Mouse (Mus musculus): ENCODE measurements around the gene Gm20388. TPM values are rescaled to one million over a fixed set of nuclear protein-coding genes. Genes with fewer than 3 reads are reported as not detected.

Gene Gm20388
- total RNA-seq, 2 experiments from 2014 or later = 2.4 to 2.6 TPM

GRCm38 (mm10) chr8:121220103-121220899, 1309.7 kb downstream of the Gm20388 start:
- no peak for DNase-seq (ENCODE audit: extremely low spot score in 1 of 2, low spot score in 2 of 2)
- TF ChIP-seq CTCF (IDR thresholded peaks at IDR 0.05) = no peak

GRCm38 (mm10) chr8:121224709-121225108, 1314.1 kb downstream of the Gm20388 start:
- no peak overlapping the region for H3K4me3 ChIP-seq
- no peak for DNase-seq (ENCODE audit: extremely low spot score in 1 of 2, low spot score in 2 of 2)
- intact Hi-C loops (cut with DNase I) = no loop called here

More at GRCm38 (mm10) chr8:121220103-121220899, 1309.7 kb downstream of the Gm20388 start:
- intact Hi-C loops (cut with DNase I) = no loop called here
- no peak overlapping the region for H3K27ac ChIP-seq
- H3K4me3 ChIP-seq = no peak overlapping the region

GRCm38 (mm10) chr8:121227756-121228155, 1317.1 kb downstream of the Gm20388 start:
- intact Hi-C loops (cut with DNase I) = no loop called here
- Histone ChIP-seq H3K27ac (no peak overlapping the region), H3K4me3 (no peak overlapping the region)
- peak; percentile 34 to 37 for DNase-seq (ENCODE audit: extremely low spot score in 1 of 2, low spot score in 2 of 2)
- no peak for TF ChIP-seq CTCF (IDR thresholded peaks at IDR 0.05)

More at GRCm38 (mm10) chr8:121224709-121225108, 1314.1 kb downstream of the Gm20388 start:
- no peak for TF ChIP-seq CTCF (IDR thresholded peaks at IDR 0.05)
- H3K27ac ChIP-seq = no peak overlapping the region

GRCm38 (mm10) chr8:121228892-121229291, 1318.3 kb downstream of the Gm20388 start:
- intact Hi-C loops (cut with DNase I) = no loop called here
- Histone ChIP-seq H3K4me3 (no peak overlapping the region), H3K27ac (no peak overlapping the region)
- no peak for DNase-seq (ENCODE audit: extremely low spot score in 1 of 2, low spot score in 2 of 2)
- peak; percentile 45 for TF ChIP-seq CTCF (IDR thresholded peaks at IDR 0.05)

- no peak for DNase-seq (ENCODE audit: extremely low spot score in 1 of 2, low spot score in 2 of 2)
- intact Hi-C loops (cut with DNase I) = no loop called here
- no peak for TF ChIP-seq CTCF (IDR thresholded peaks at IDR 0.05)
- Histone ChIP-seq H3K4me3 (no peak overlapping the region), H3K27ac (no peak overlapping the region)
Measured at GRCm38 (mm10) chr8:121229550-121229949, 1318.9 kb downstream of the Gm20388 start.

- Histone ChIP-seq H3K4me3 (no peak overlapping the region), H3K27ac (no peak overlapping the region)
- intact Hi-C loops (cut with DNase I) = no loop called here
- no peak for DNase-seq (ENCODE audit: extremely low spot score in 1 of 2, low spot score in 2 of 2)
- no peak for TF ChIP-seq CTCF (IDR thresholded peaks at IDR 0.05)
Measured at GRCm38 (mm10) chr8:121233196-121233595, 1322.6 kb downstream of the Gm20388 start.

GRCm38 (mm10) chr8:121234915-121235314, 1324.3 kb downstream of the Gm20388 start:
- Histone ChIP-seq H3K4me3 (no peak overlapping the region), H3K27ac (no peak overlapping the region)
- no peak for DNase-seq (ENCODE audit: extremely low spot score in 1 of 2, low spot score in 2 of 2)
- intact Hi-C loops (cut with DNase I) = no loop called here
- peak; percentile 60 for TF ChIP-seq CTCF (IDR thresholded peaks at IDR 0.05)

GRCm38 (mm10) chr8:121239640-121240039, 1329.0 kb downstream of the Gm20388 start:
- no peak for DNase-seq (ENCODE audit: extremely low spot score in 1 of 2, low spot score in 2 of 2)
- no peak for TF ChIP-seq CTCF (IDR thresholded peaks at IDR 0.05)
- no peak overlapping the region for H3K27ac ChIP-seq
- intact Hi-C loops (cut with DNase I) = loop anchor here (5.0 kb wide), 1 partner anchor 138 kb away; no protein-coding TSS in a partner anchor
- no peak overlapping the region for H3K4me3 ChIP-seq

- Histone ChIP-seq H3K4me3 (no peak overlapping the region), H3K27ac (no peak overlapping the region)
- no peak for DNase-seq (ENCODE audit: extremely low spot score in 1 of 2, low spot score in 2 of 2)
- TF ChIP-seq CTCF (IDR thresholded peaks at IDR 0.05) = no peak
- intact Hi-C loops (cut with DNase I) = loop anchor here (5.0 kb wide), 1 partner anchor 135 kb away; no protein-coding TSS in a partner anchor
Measured at GRCm38 (mm10) chr8:121241761-121242552, 1331.3 kb downstream of the Gm20388 start.

GRCm38 (mm10) chr8:121242671-121243070, 1332.0 kb downstream of the Gm20388 start:
- intact Hi-C loops (cut with DNase I) = loop anchor here (5.0 kb wide), 1 partner anchor 135 kb away; no protein-coding TSS in a partner anchor
- TF ChIP-seq CTCF (IDR thresholded peaks at IDR 0.05) = no peak
- Histone ChIP-seq H3K27ac (no peak overlapping the region), H3K4me3 (no peak overlapping the region)
- no peak for DNase-seq (ENCODE audit: extremely low spot score in 1 of 2, low spot score in 2 of 2)

GRCm38 (mm10) chr8:121248823-121249222, 1338.2 kb downstream of the Gm20388 start:
- intact Hi-C loops (cut with DNase I) = no loop called here
- Histone ChIP-seq H3K4me3 (no peak overlapping the region), H3K27ac (no peak overlapping the region)
- no peak for TF ChIP-seq CTCF (IDR thresholded peaks at IDR 0.05)
- no peak for DNase-seq (ENCODE audit: extremely low spot score in 1 of 2, low spot score in 2 of 2)

GRCm38 (mm10) chr8:121249433-121249832, 1338.8 kb downstream of the Gm20388 start:
- Histone ChIP-seq H3K27ac (no peak overlapping the region), H3K4me3 (no peak overlapping the region)
- intact Hi-C loops (cut with DNase I) = no loop called here
- no peak for TF ChIP-seq CTCF (IDR thresholded peaks at IDR 0.05)
- no peak for DNase-seq (ENCODE audit: extremely low spot score in 1 of 2, low spot score in 2 of 2)
